Mouse (Mus musculus) neural tube, embryonic 12.5 days (tissue): ENCODE data around the gene Rap1gap2. TPM values are rescaled to one million over a fixed set of nuclear protein-coding genes. Genes with fewer than 3 reads are reported as not detected.
A peak's percentile ranks its signal among the peaks of the same experiment; 100 is the strongest.

Experiments used
- ATAC-seq: fragments of 200-750 bp; cut with Nextera tagmentation; 2 replicates; pipeline ENCODE4 v1.8.0; 2017; ENCODE audit warnings: low read depth, mild to moderate bottlenecking, moderate TSS enrichment, moderate library complexity; ENCODE audit not compliant: low FRiP score
- H3K27ac ChIP-seq: fragments of 300-500 bp; sonication (generic); 2 replicates; pipeline ENCODE4 v1.5.1; 2016
- H3K27me3 ChIP-seq: fragments of 300-500 bp; sonication (generic); replicated peaks from 2 replicates; pipeline ENCODE4 v1.6.1; 2016; ENCODE audit warnings: mild to moderate bottlenecking
- H3K36me3 ChIP-seq: fragments of 300-500 bp; sonication (generic); 2 replicates; pipeline ENCODE4 v1.6.1; 2016; ENCODE audit warnings: mild to moderate bottlenecking
- H3K4me1 ChIP-seq: fragments of 300-500 bp; sonication (generic); 2 replicates; pipeline ENCODE4 v1.6.1; 2016
- H3K4me2 ChIP-seq: fragments of 300-500 bp; sonication (generic); replicated peaks from 2 replicates; pipeline ENCODE4 v1.6.1; 2016; ENCODE audit warnings: mild to moderate bottlenecking
- H3K4me3 ChIP-seq: fragments of 300-500 bp; sonication (generic); 2 replicates; pipeline ENCODE4 v1.5.1; 2016
- H3K9ac ChIP-seq: fragments of 300-500 bp; sonication (generic); 2 replicates; pipeline ENCODE4 v1.6.1; 2016; ENCODE audit warnings: mild to moderate bottlenecking
- H3K9me3 ChIP-seq: fragments of 300-500 bp; sonication (generic); 2 replicates; pipeline ENCODE4 v1.6.1; 2016; ENCODE audit warnings: mild to moderate bottlenecking
- WGBS: fragments of 180-500 bp; shearing (Covaris S2); methylation state at CpG from one replicate; pipeline ENCODE4 v1.1.7; 2016; 5-methylcytosine and 5-hydroxymethylcytosine counted together
- polyA plus RNA-seq: library from polyadenylated mRNA; unstranded; fragments of >200 nt; fragmentation: Nextera tagmentation; extraction: Ambion mirVana; gene quantifications from 2 replicates; pipeline ENCODE4 v1.2.1, GENCODE M21; 2016

Rap1gap2 gene
- polyA plus RNA-seq, 1 experiment from 2014 or later, result 10.1 TPM

GRCm38 (mm10) chr11:74568463-74568862, 42.3 kb downstream of the Rap1gap2 start:
- no peaks in the 10 kb centered on the region for H3K4me1 ChIP-seq
- H3K4me3 ChIP-seq, result no peak overlapping the region
- WGBS, result 83% methylated on average over 5 of the region's 5 CpGs

GRCm38 (mm10) chr11:74568004-74568403, 42.7 kb downstream of the Rap1gap2 start:
- no peak overlapping the region for H3K27ac ChIP-seq
- no peak overlapping the region for H3K4me2 ChIP-seq
- no peak overlapping the region for H3K4me3 ChIP-seq
- ATAC-seq, result no peak
- no peaks in the 10 kb centered on the region for H3K9me3 ChIP-seq
- no peaks in the 10 kb centered on the region for H3K4me1 ChIP-seq
- no peak overlapping the region for H3K9ac ChIP-seq
- 79% methylated on average over 3 of the region's 3 CpGs for WGBS
- no peaks in the 10 kb centered on the region for H3K36me3 ChIP-seq
- no peaks in the 10 kb centered on the region for H3K27me3 ChIP-seq

More at GRCm38 (mm10) chr11:74568463-74568862, 42.3 kb downstream of the Rap1gap2 start:
- Histone ChIP-seq H3K4me2 (no peak overlapping the region), H3K27ac (no peak overlapping the region), H3K36me3 (no peaks in the 10 kb centered on the region), H3K9ac (no peak overlapping the region), H3K9me3 (no peaks in the 10 kb centered on the region), H3K27me3 (no peaks in the 10 kb centered on the region)
- ATAC-seq, result no peak

GRCm38 (mm10) chr11:74566326-74566874, 44.3 kb downstream of the Rap1gap2 start:
- 86% methylated on average over 4 of the region's 4 CpGs for WGBS
- H3K36me3 ChIP-seq, result no peaks in the 10 kb centered on the region
- no peaks in the 10 kb centered on the region for H3K27me3 ChIP-seq
- H3K4me1 ChIP-seq, result no peaks in the 10 kb centered on the region
- ATAC-seq, result no peak
- no peak overlapping the region for H3K4me2 ChIP-seq
- H3K9ac ChIP-seq, result no peak overlapping the region
- H3K9me3 ChIP-seq, result no peaks in the 10 kb centered on the region
- no peak overlapping the region for H3K27ac ChIP-seq
- H3K4me3 ChIP-seq, result no peak overlapping the region

GRCm38 (mm10) chr11:74561392-74561791, 49.3 kb downstream of the Rap1gap2 start:
- no peak overlapping the region for H3K4me2 ChIP-seq
- no peak overlapping the region for H3K4me3 ChIP-seq
- no peaks in the 10 kb centered on the region for H3K9me3 ChIP-seq
- 89% methylated on average over 4 of the region's 4 CpGs for WGBS
- no peaks in the 10 kb centered on the region for H3K36me3 ChIP-seq
- H3K9ac ChIP-seq, result no peak overlapping the region
- ATAC-seq, result no peak
- no peaks in the 10 kb centered on the region for H3K27me3 ChIP-seq
- no peaks in the 10 kb centered on the region for H3K4me1 ChIP-seq
- H3K27ac ChIP-seq, result no peak overlapping the region

GRCm38 (mm10) chr11:74560600-74561227, 50.0 kb downstream of the Rap1gap2 start:
- H3K27me3 ChIP-seq, result no peaks in the 10 kb centered on the region
- H3K9ac ChIP-seq, result no peak overlapping the region
- no peak overlapping the region for H3K27ac ChIP-seq
- 90% methylated on average over 9 of the region's 9 CpGs for WGBS
- no peaks in the 10 kb centered on the region for H3K36me3 ChIP-seq
- no peak for ATAC-seq
- no peaks in the 10 kb centered on the region for H3K9me3 ChIP-seq
- H3K4me1 ChIP-seq, result peaks cover 6% of the 10 kb centered on the region
- H3K4me3 ChIP-seq, result no peak overlapping the region
- H3K4me2 ChIP-seq, result no peak overlapping the region

- ATAC-seq, result no peak
- no peak overlapping the region for H3K4me2 ChIP-seq
- H3K9ac ChIP-seq, result no peak overlapping the region
- H3K9me3 ChIP-seq, result no peaks in the 10 kb centered on the region
- H3K36me3 ChIP-seq, result no peaks in the 10 kb centered on the region
- H3K4me1 ChIP-seq, result peaks cover 11% of the 10 kb centered on the region
- no peak overlapping the region for H3K27ac ChIP-seq
- no peaks in the 10 kb centered on the region for H3K27me3 ChIP-seq
- no peak overlapping the region for H3K4me3 ChIP-seq
- 74% methylated on average over 5 of the region's 5 CpGs for WGBS
Measured at GRCm38 (mm10) chr11:74559793-74560433, 50.8 kb downstream of the Rap1gap2 start.

- Histone ChIP-seq H3K9me3 (no peaks in the 10 kb centered on the region), H3K27ac (no peak overlapping the region), H3K36me3 (no peaks in the 10 kb centered on the region), H3K4me2 (no peak overlapping the region), H3K4me3 (no peak overlapping the region), H3K9ac (no peak overlapping the region), H3K4me1 (peaks cover 18% of the 10 kb centered on the region), H3K27me3 (no peaks in the 10 kb centered on the region)
- no peak for ATAC-seq
- WGBS, result 84% methylated on average over 5 of the region's 5 CpGs
Measured at GRCm38 (mm10) chr11:74558933-74559332, 51.8 kb downstream of the Rap1gap2 start.

- H3K9me3 ChIP-seq, result no peaks in the 10 kb centered on the region
- WGBS, result 70% methylated on average over 11 of the region's 11 CpGs
Measured at GRCm38 (mm10) chr11:74557456-74558230, 53.1 kb downstream of the Rap1gap2 start.

GRCm38 (mm10) chr11:74555716-74556374, 54.9 kb downstream of the Rap1gap2 start:
- Histone ChIP-seq H3K9ac (no peak overlapping the region), H3K9me3 (no peaks in the 10 kb centered on the region), H3K27me3 (no peaks in the 10 kb centered on the region), H3K4me3 (no peak overlapping the region), H3K36me3 (no peaks in the 10 kb centered on the region), H3K4me2 (no peak overlapping the region), H3K4me1 (peaks cover 18% of the 10 kb centered on the region), H3K27ac (no peak overlapping the region)
- 33% methylated on average over 9 of the region's 9 CpGs for WGBS
- no peak for ATAC-seq

More at GRCm38 (mm10) chr11:74557456-74558230, 53.1 kb downstream of the Rap1gap2 start:
- Histone ChIP-seq H3K4me1 (peaks cover 18% of the 10 kb centered on the region), H3K4me3 (no peak overlapping the region), H3K36me3 (no peaks in the 10 kb centered on the region), H3K27ac (no peak overlapping the region), H3K9ac (no peak overlapping the region), H3K4me2 (no peak overlapping the region), H3K27me3 (no peaks in the 10 kb centered on the region)
- ATAC-seq, result no peak

GRCm38 (mm10) chr11:74554683-74555341, 55.9 kb downstream of the Rap1gap2 start:
- peak overlapping the region; percentile 26; the same call in 1 of the 2 replicates for H3K9ac ChIP-seq
- peaks cover 18% of the 10 kb centered on the region for H3K4me1 ChIP-seq
- no peaks in the 10 kb centered on the region for H3K36me3 ChIP-seq
- no peak overlapping the region for H3K4me3 ChIP-seq
- H3K4me2 ChIP-seq, result no peak overlapping the region
- peak overlapping the region; percentile 10; the same call in 1 of the 2 replicates for H3K27ac ChIP-seq
- H3K9me3 ChIP-seq, result no peaks in the 10 kb centered on the region
- WGBS, result 54% methylated on average over 15 of the region's 15 CpGs
- no peaks in the 10 kb centered on the region for H3K27me3 ChIP-seq
- peak; percentile 65 for ATAC-seq

- Histone ChIP-seq H3K4me3 (no peak overlapping the region), H3K27me3 (no peaks in the 10 kb centered on the region), H3K9me3 (no peaks in the 10 kb centered on the region), H3K9ac (no peak overlapping the region), H3K4me1 (peaks cover 34% of the 10 kb centered on the region), H3K27ac (no peak overlapping the region), H3K4me2 (no peak overlapping the region), H3K36me3 (no peaks in the 10 kb centered on the region)
- ATAC-seq, result no peak
- WGBS, result 71% methylated on average over 6 of the region's 6 CpGs
Measured at GRCm38 (mm10) chr11:74551568-74551967, 59.1 kb downstream of the Rap1gap2 start.
